Comparison of ENCODE assay signal across 8 mouse cellular contexts in the genomic region with DNA sequence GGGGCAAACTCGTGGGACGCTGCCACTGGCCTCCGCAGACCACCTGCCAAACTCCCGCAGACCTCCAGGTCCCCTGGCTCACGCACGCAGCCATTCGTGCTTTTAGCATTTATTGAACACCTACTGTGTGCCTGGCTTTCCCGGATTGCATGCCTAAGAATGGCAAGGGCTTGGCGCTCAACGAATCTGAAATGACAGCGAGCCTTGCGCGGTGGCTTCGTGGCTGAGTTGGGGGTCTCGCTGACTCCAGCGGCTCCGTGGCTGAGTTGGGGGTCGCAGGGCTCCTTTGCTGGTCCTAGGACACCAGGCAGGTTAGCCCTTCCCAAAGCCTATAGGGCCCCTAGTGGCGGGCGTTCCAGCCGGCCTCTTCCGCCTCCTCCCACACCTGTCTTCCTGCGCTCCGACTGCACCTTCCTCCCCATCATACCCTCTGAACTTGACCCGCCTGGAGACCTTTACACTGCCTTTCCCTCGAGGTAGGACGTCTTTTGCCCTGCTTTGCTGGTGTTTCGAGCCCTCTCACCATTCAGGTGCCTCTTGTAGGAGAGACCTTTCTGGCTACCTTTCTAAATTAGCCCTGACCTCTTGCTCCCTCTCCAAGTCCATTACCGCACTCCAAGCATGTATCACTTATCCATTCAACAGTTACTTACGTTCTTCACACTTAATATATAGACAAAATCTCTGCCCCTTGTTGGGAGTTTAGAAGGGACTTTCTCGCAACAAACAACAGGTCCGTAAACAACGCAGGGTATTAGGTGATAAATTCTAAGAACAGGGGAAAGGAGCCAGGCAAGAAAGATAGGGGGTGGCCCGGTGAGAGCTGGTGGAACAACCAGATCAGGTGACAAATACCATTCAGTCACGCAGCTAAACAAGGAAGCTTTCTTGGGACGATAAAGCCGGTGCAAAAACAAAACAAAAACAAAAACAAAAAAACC. TPM values are rescaled to one million over a fixed set of nuclear protein-coding genes. Genes with fewer than 3 reads are reported as not detected.
A peak's percentile ranks its signal among the peaks of the same experiment; 100 is the strongest.
DNase-seq lines count a peak whose midpoint lies in the region; ATAC-seq lines count a peak whose summit lies in the region.

No protein-coding gene starts in this region.

- under 1% methylated on average over 37 of the region's 37 CpGs for WGBS in heart, embryonic 12.5 days
- under 1% methylated on average over 37 of the region's 37 CpGs for WGBS in kidney, embryonic 16.5 days
- under 1% methylated on average over 37 of the region's 37 CpGs for WGBS in stomach, embryonic 16.5 days

- peak overlapping the region; percentile 98 for H3K4me2 ChIP-seq in heart, embryonic 12.5 days
- peak overlapping the region; percentile 71 for H3K4me2 ChIP-seq in kidney, embryonic 16.5 days (replicated peaks; ENCODE audit: low read depth, low read length)
- H3K4me2 ChIP-seq in stomach, embryonic 16.5 days (ENCODE audit: low read depth, low read length) = peak overlapping the region; percentile 86

- H3K9ac ChIP-seq in heart, embryonic 12.5 days = peak overlapping the region; percentile 89
- H3K9ac ChIP-seq in kidney, embryonic 16.5 days (replicated peaks; ENCODE audit: low read length) = peak overlapping the region; percentile 88
- peak overlapping the region; percentile 86 for H3K9ac ChIP-seq in stomach, embryonic 16.5 days (ENCODE audit: low read length)

- DNase-seq in retina, embryonic 14.5 days (ENCODE audit: low spot score) = peak; percentile 12
- DNase-seq in retina, postnatal 1 day = no peak
- DNase-seq in cerebellum, adult 18-20 months = peak; percentile 62 to 70
- DNase-seq in lung, postnatal 14 days = peak; percentile 40
- no peak for DNase-seq in ovary, postnatal 36 days (ENCODE audit: low spot score)

- peak overlapping the region; percentile 58; the same call in 1 of the 2 replicates for H3K27ac ChIP-seq in heart, embryonic 12.5 days (ENCODE audit: poor library complexity, severe bottlenecking)
- H3K27ac ChIP-seq in kidney, embryonic 16.5 days (ENCODE audit: low read length) = peak overlapping the region; percentile 85
- peak overlapping the region; percentile 87 for H3K27ac ChIP-seq in stomach, embryonic 16.5 days (ENCODE audit: low read length)

- H3K36me3 ChIP-seq in heart, embryonic 12.5 days = no peaks in the 10 kb centered on the region
- no peaks in the 10 kb centered on the region for H3K36me3 ChIP-seq in kidney, embryonic 16.5 days (ENCODE audit: insufficient read depth, low read length)
- no peaks in the 10 kb centered on the region for H3K36me3 ChIP-seq in stomach, embryonic 16.5 days (ENCODE audit: control insufficient read depth, insufficient read depth, low read length)

- peaks cover 13% of the 10 kb centered on the region for H3K4me1 ChIP-seq in heart, embryonic 12.5 days (replicated peaks)
- H3K4me1 ChIP-seq in kidney, embryonic 16.5 days (ENCODE audit: insufficient read depth, low read length) = peaks cover 40% of the 10 kb centered on the region
- H3K4me1 ChIP-seq in stomach, embryonic 16.5 days (ENCODE audit: control insufficient read depth, insufficient read depth, low read length) = peaks cover 17% of the 10 kb centered on the region

- H3K27me3 ChIP-seq in heart, embryonic 12.5 days (replicated peaks) = peaks cover 20% of the 10 kb centered on the region
- H3K27me3 ChIP-seq in kidney, embryonic 16.5 days (ENCODE audit: insufficient read depth, low read length) = peaks cover 8% of the 10 kb centered on the region; the same call in 1 of the 2 replicates
- peaks cover 5% of the 10 kb centered on the region; the same call in 1 of the 2 replicates for H3K27me3 ChIP-seq in stomach, embryonic 16.5 days (ENCODE audit: control insufficient read depth, insufficient read depth, low read length)

- ATAC-seq in heart, embryonic 12.5 days (ENCODE audit: insufficient number of reproducible peaks, low FRiP score) = no peak
- ATAC-seq in kidney, embryonic 16.5 days (ENCODE audit: low FRiP score, low TSS enrichment) = peak; percentile 21; the same call in 1 of the 2 replicates
- ATAC-seq in stomach, embryonic 16.5 days (ENCODE audit: insufficient read depth, low FRiP score) = no peak

- peak overlapping the region; percentile 91 for H3K4me3 ChIP-seq in heart, embryonic 12.5 days
- H3K4me3 ChIP-seq in kidney, embryonic 16.5 days (ENCODE audit: low read length) = peak overlapping the region; percentile 93
- peak overlapping the region; percentile 83 for H3K4me3 ChIP-seq in stomach, embryonic 16.5 days (replicated peaks; ENCODE audit: low read length)

- H3K9me3 ChIP-seq in heart, embryonic 12.5 days (replicated peaks) = no peaks in the 10 kb centered on the region
- no peaks in the 10 kb centered on the region for H3K9me3 ChIP-seq in kidney, embryonic 16.5 days (ENCODE audit: low read length)
- no peaks in the 10 kb centered on the region for H3K9me3 ChIP-seq in stomach, embryonic 16.5 days (replicated peaks; ENCODE audit: control insufficient read depth, low read length)

RNA-seq across cellular contexts. Expression of a gene that starts 0.9 kb away (rescaled TPM):
- polyA plus RNA-seq in heart, embryonic 12.5 days (2016; fragmentation: Nextera tagmentation; extraction: Ambion mirVana) = 1.4 and 1.7 TPM in 2 replicates
- 9.0 and 9.3 TPM in 2 replicates for polyA plus RNA-seq in kidney, embryonic 16.5 days (2015; fragmentation: Nextera tagmentation; extraction: Ambion mirVana)
- 7.1 and 7.7 TPM in 2 replicates for polyA plus RNA-seq in stomach, embryonic 16.5 days (2015; fragmentation: Nextera tagmentation; extraction: Ambion mirVana)

Comparison
In these comparisons a context has a peak if more than half of its experiments do, and no peak if none do; other contexts are left out.
1. DNase-seq: peak in retina, embryonic 14.5 days (single experiment), cerebellum, adult 18-20 months (2 of 2) and lung, postnatal 14 days (single experiment); none in retina, postnatal 1 day (single experiment) and ovary, postnatal 36 days (single experiment).
2. Peak in every context shown above with its lines, with median percentiles within 50 percentile points of each other: H3K27ac ChIP-seq, H3K4me2 ChIP-seq, H3K4me3 ChIP-seq and H3K9ac ChIP-seq.